Mouse (Mus musculus): ENCODE data around the gene Ptov1. TPM values are rescaled to one million over a fixed set of nuclear protein-coding genes. Genes with fewer than 3 reads are reported as not detected.

The Ptov1 gene
- total and polyA plus RNA-seq, 3 experiments, result 46.4 to 168 TPM; not detected in 1

DNA sequence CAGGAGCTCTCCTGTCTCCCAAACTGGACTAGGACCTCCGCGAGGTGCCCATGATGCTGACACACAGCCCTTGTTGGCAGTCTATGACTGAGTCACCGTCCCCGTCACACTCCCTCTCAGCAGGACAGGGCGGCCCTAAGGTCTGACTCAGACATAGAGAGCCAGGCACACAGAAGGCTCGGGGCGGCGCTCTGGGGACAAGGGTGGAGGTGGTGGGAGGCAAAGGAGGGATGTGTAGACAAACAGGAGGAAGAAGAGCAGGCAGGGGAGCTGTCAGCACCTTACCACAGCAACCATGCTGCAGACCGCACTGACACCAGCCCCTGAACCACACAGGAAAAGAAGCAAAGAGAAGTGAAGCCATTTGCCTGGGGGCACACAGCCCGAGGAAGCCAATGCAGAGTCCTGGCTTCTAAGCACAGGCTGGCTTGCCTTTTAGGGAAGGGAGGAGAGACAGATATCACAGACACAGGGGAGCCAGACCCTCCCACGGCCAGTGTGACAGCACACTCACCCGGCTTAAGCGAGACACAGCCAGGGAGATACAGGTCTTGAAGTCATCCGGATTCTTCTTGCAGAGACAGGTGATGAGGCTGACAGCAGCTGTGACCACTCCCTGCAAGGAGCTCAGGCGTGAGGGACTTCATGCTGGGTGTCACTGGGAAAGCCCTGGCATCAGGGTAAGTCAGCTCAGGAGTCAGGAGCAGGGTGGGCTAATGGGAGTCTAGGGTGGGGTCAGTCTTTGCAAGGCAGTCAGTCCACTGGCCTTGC, 39.3 kb upstream of the Ptov1 start:
- H3K36me3 ChIP-seq (ENCODE audit: control insufficient read depth in 1 of 2, insufficient read depth in 2 of 2, low read length in 2 of 2), result peaks cover 0 to 1% of the 10 kb centered on the region in 2 experiments; a peak in 1 of 4 replicates
- no peaks in the 10 kb centered on the region for H3K4me1 ChIP-seq (ENCODE audit: control insufficient read depth in 1 of 2, insufficient read depth in 2 of 2, low read length in 2 of 2)
- H3K27ac ChIP-seq (ENCODE audit: control insufficient read depth, low read depth, low read length), result no peak overlapping the region
- no peak overlapping the region for H3K4me3 ChIP-seq (ENCODE audit: control insufficient read depth in 1 of 2, insufficient read depth in 1 of 2, low read depth in 2 of 2, low read length in 2 of 2)
- TF ChIP-seq ZMIZ1 (IDR thresholded peaks at IDR 0.05; ENCODE audit: low read depth, low read length), result no peak
- no peak for TF ChIP-seq CHD1 (IDR thresholded peaks at IDR 0.05; ENCODE audit: low read depth, low read length)
- TF ChIP-seq E2F4 (IDR thresholded peaks at IDR 0.05; ENCODE audit: borderline replicate concordance, low read depth, low read length), result no peak
- TF ChIP-seq MXI1 (IDR thresholded peaks at IDR 0.05; ENCODE audit: low read depth, low read length), result no peak
- no peak for TF ChIP-seq TBP (IDR thresholded peaks at IDR 0.05; ENCODE audit: low read depth, low read length)
- no peak for TF ChIP-seq MEF2A (IDR thresholded peaks at IDR 0.05; ENCODE audit: extremely low read depth, insufficient replicate concordance, low read depth, low read length, poor library complexity, severe bottlenecking)
- no peaks in the 10 kb centered on the region for H3K9me3 ChIP-seq (replicated peaks; ENCODE audit: insufficient read depth, low read length)
- H3K9ac ChIP-seq (ENCODE audit: control insufficient read depth, low read depth, low read length, poor library complexity, severe bottlenecking), result no peak overlapping the region
- no peaks in the 10 kb centered on the region for H3K27me3 ChIP-seq (ENCODE audit: control insufficient read depth in 1 of 2, insufficient read depth in 2 of 2, low read length in 2 of 2)
- no peak for DNase-seq (ENCODE audit: low read depth, low spot score)
- no peaks in the 10 kb centered on the region for H3K79me2 ChIP-seq (ENCODE audit: control insufficient read depth, insufficient read depth, low read length, poor library complexity)

DNA sequence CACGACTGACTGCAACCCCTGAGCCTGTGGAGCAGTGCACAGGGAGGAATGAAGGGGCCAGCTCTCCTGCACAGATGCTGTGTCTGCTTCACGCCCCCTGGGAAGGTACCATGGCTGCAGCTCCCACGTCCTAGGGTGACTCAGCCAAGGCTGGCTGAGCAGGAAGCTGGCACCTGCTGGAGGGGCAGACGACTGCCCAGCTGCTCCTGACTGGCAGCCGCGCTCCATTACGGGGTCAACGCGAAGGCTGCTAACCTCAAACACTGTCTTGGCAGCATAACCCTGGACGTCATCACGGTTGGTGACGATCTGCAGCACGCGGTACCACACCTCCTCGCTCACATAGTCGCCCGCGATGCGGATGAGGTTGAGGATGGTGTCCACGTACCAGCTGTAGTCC, 35.8 kb upstream of the Ptov1 start:
- H3K36me3 ChIP-seq (ENCODE audit: control insufficient read depth in 1 of 2, insufficient read depth in 2 of 2, low read length in 2 of 2), result no peaks in the 10 kb centered on the region; a peak in 1 of 4 replicates
- H3K27me3 ChIP-seq (ENCODE audit: control insufficient read depth in 1 of 2, insufficient read depth in 2 of 2, low read length in 2 of 2), result no peaks in the 10 kb centered on the region
- DNase-seq (ENCODE audit: low read depth, low spot score), result no peak
- H3K79me2 ChIP-seq (ENCODE audit: control insufficient read depth, insufficient read depth, low read length, poor library complexity), result no peaks in the 10 kb centered on the region
- H3K9ac ChIP-seq (ENCODE audit: control insufficient read depth, low read depth, low read length, poor library complexity, severe bottlenecking), result no peak overlapping the region
- no peak overlapping the region for H3K27ac ChIP-seq (ENCODE audit: control insufficient read depth, low read depth, low read length)
- no peak overlapping the region for H3K4me3 ChIP-seq (ENCODE audit: control insufficient read depth in 1 of 2, insufficient read depth in 1 of 2, low read depth in 2 of 2, low read length in 2 of 2)
- no peak for TF ChIP-seq USF2 (IDR thresholded peaks at IDR 0.05; ENCODE audit: borderline replicate concordance in 1 of 2, insufficient read depth in 1 of 2, low read depth in 1 of 2, low read length in 2 of 2)
- TF ChIP-seq KAT2A (conservative IDR thresholded peaks at IDR 0.05; ENCODE audit: low read depth, low read length), result no peak
- no peak for TF ChIP-seq CHD1 (IDR thresholded peaks at IDR 0.05; ENCODE audit: low read depth, low read length)
- no peak for TF ChIP-seq HCFC1 (IDR thresholded peaks at IDR 0.05; ENCODE audit: low read depth, low read length)
- H3K9me3 ChIP-seq (replicated peaks; ENCODE audit: insufficient read depth, low read length), result no peaks in the 10 kb centered on the region
- no peaks in the 10 kb centered on the region for H3K4me1 ChIP-seq (ENCODE audit: control insufficient read depth in 1 of 2, insufficient read depth in 2 of 2, low read length in 2 of 2)

DNA sequence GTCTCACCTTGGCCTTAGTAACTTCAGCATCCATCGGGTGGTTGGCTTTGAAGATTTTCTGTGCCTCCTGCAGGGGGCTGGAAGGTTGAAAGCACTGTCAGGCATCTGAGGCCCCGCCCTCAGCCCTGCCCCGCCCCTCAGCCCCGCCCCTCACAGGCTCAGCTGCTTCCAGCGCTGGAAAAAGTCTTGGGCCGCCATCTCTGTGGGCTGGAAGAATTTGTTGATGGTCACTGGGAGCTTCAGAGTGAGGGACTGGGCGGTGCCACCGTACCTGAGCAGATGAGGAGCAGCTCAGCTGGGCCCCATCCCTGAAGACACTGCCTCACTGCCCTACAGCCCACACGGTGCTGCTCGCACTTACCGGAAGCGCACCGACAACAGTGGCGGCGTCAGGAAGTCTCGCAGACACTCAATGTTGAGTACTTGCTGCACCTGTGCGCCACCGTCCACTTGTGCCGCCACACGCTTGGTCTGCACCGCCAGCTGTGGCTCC, 31.7 kb upstream of the Ptov1 start:
- H3K9me3 ChIP-seq (replicated peaks; ENCODE audit: insufficient read depth, low read length), result no peaks in the 10 kb centered on the region
- DNase-seq (ENCODE audit: low read depth, low spot score), result peak; percentile 48
- no peaks in the 10 kb centered on the region for H3K27me3 ChIP-seq (ENCODE audit: control insufficient read depth in 1 of 2, insufficient read depth in 2 of 2, low read length in 2 of 2)
- no peaks in the 10 kb centered on the region for H3K36me3 ChIP-seq (ENCODE audit: control insufficient read depth in 1 of 2, insufficient read depth in 2 of 2, low read length in 2 of 2)
- TF ChIP-seq POLR2AphosphoS2 (IDR thresholded peaks at IDR 0.05; ENCODE audit: low read length) (peak; percentile 37; the same call in 1 of the 2 replicates), ZMIZ1 (IDR thresholded peaks at IDR 0.05; ENCODE audit: low read depth, low read length) (no peak), POLR2AphosphoS5 (IDR thresholded peaks at IDR 0.05; ENCODE audit: borderline replicate concordance, low read depth, low read length) (no peak)
- no peak overlapping the region for H3K4me3 ChIP-seq (ENCODE audit: control insufficient read depth in 1 of 2, insufficient read depth in 1 of 2, low read depth in 2 of 2, low read length in 2 of 2)
- peaks cover 0 to 3% of the 10 kb centered on the region in 2 experiments; a peak in 2 of 4 replicates for H3K4me1 ChIP-seq (ENCODE audit: control insufficient read depth in 1 of 2, insufficient read depth in 2 of 2, low read length in 2 of 2)
- H3K79me2 ChIP-seq (ENCODE audit: control insufficient read depth, insufficient read depth, low read length, poor library complexity), result no peaks in the 10 kb centered on the region
- H3K9ac ChIP-seq (ENCODE audit: control insufficient read depth, low read depth, low read length, poor library complexity, severe bottlenecking), result no peak overlapping the region
- no peak overlapping the region for H3K27ac ChIP-seq (ENCODE audit: control insufficient read depth, low read depth, low read length)
